In the genomic region with DNA sequence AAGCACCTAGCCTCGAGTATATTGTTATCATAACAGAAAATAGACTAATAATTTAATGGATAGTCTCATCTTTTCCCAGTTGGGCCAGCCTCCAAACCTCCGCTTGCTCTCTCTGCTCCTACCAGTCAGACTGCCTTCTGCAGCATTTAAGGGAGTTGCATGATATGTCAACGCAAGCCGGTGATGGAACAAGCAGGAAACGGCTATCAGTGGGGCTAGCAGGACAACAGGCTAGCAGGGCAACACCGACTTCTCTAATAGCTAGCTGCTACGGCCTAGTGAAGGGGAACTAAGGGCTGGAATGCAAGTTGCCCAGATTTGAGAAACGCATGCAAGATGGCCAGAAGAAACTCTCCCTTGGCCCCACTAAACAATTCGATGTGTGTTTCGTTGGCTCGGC, we compare ENCODE assay signal across 33 mouse cellular contexts. TPM values are rescaled to one million over a fixed set of nuclear protein-coding genes. Genes with fewer than 3 reads are reported as not detected.
"Had no signal": no experiment of that assay in that cellular context is flagged by ENCODE, and none has a peak within 500 bp of the region (broad histone marks: within the 10 kb centered on the region; RNA-seq: fewer than 3 reads in every experiment).

No protein-coding gene starts in this region.

- H3K9ac ChIP-seq: heart, embryonic 12.5 days; heart, embryonic 13.5 days; heart, embryonic 15.5 days; hindbrain, embryonic 12.5 days; hindbrain, embryonic 13.5 days; hindbrain, embryonic 14.5 days; hindbrain, embryonic 15.5 days; intestine, embryonic 15.5 days; kidney, embryonic 15.5 days had no signal

- H3K27ac ChIP-seq: heart, embryonic 13.5 days; heart, embryonic 15.5 days; hindbrain, embryonic 10.5 days; hindbrain, embryonic 12.5 days; hindbrain, embryonic 13.5 days; hindbrain, embryonic 14.5 days; hindbrain, embryonic 15.5 days; hindbrain, postnatal 0 days; intestine, embryonic 15.5 days; kidney, embryonic 15.5 days; kidney, postnatal 0 days; layer of hippocampus, adult 2 months; left cerebral cortex, adult 2 months had no signal

- DNase-seq: heart, postnatal 14 days; heart, postnatal 36 days; kidney, adult 11 months; kidney, adult 18-20 months; kidney, adult 2 months; kidney, adult 8-10 months; kidney, adult 9 months; kidney, postnatal 10 days; kidney, postnatal 14 days; kidney, postnatal 25 days; kidney, postnatal 36 days; kidney, postnatal 4 days; layer of hippocampus, adult 9-11 months; layer of hippocampus, postnatal 36 days had no signal

- ATAC-seq: hindbrain, embryonic 16.5 days; hindbrain, postnatal 0 days; inflammation-experienced regulatory T-cells, adult 6 months; intestine, embryonic 15.5 days; intestine, embryonic 16.5 days; intestine, postnatal 0 days had no signal

- H3K36me3 ChIP-seq: heart, embryonic 12.5 days; heart, embryonic 13.5 days; heart, embryonic 15.5 days; hindbrain, embryonic 10.5 days; hindbrain, embryonic 12.5 days; hindbrain, embryonic 13.5 days; hindbrain, embryonic 15.5 days; intestine, embryonic 15.5 days; kidney, embryonic 15.5 days had no signal

- H3K4me2 ChIP-seq: heart, embryonic 12.5 days; heart, embryonic 13.5 days; heart, embryonic 15.5 days; hindbrain, embryonic 12.5 days; hindbrain, embryonic 13.5 days; hindbrain, embryonic 14.5 days; hindbrain, embryonic 15.5 days; intestine, embryonic 15.5 days; kidney, embryonic 15.5 days had no signal

- H3K9me3 ChIP-seq: heart, embryonic 12.5 days; heart, embryonic 13.5 days; heart, embryonic 15.5 days; hindbrain, embryonic 10.5 days; hindbrain, embryonic 12.5 days; hindbrain, embryonic 13.5 days; hindbrain, embryonic 15.5 days; intestine, embryonic 15.5 days; kidney, embryonic 15.5 days had no signal

- H3K4me3 ChIP-seq: heart, embryonic 12.5 days; heart, embryonic 13.5 days; heart, embryonic 15.5 days; hindbrain, embryonic 10.5 days; hindbrain, embryonic 12.5 days; hindbrain, embryonic 13.5 days; hindbrain, embryonic 15.5 days; intestine, embryonic 15.5 days; kidney, embryonic 15.5 days; layer of hippocampus, adult 2 months; left cerebral cortex, adult 2 months had no signal

RNA-seq across cellular contexts. Expression of a gene that starts 20.6 kb away (rescaled TPM):
- total RNA-seq: hematopoietic stem cell, adult 5-6 weeks had no signal
- polyA plus RNA-seq: inflammation-experienced regulatory T-cells, adult 6 months had no signal
